Mouse (Mus musculus) stomach, embryonic 15.5 days (tissue): ENCODE measurements around the gene Zfp536. TPM values are rescaled to one million over a fixed set of nuclear protein-coding genes. Genes with fewer than 3 reads are reported as not detected.

ENCODE experiments used
- ATAC-seq: fragments of 200-750 bp; cut with Nextera tagmentation; 2 replicates; pipeline ENCODE4 v1.8.0; 2017; ENCODE audit warnings: low read depth, moderate number of reproducible peaks, moderate TSS enrichment; ENCODE audit not compliant: insufficient read depth, low FRiP score
- H3K27ac ChIP-seq: fragments of 300-500 bp; sonication (generic); 2 replicates; pipeline ENCODE4 v1.5.1; 2015; ENCODE audit warnings: mild to moderate bottlenecking, inconsistent platforms
- H3K27me3 ChIP-seq: fragments of 300-500 bp; sonication (generic); replicated peaks from 2 replicates; pipeline ENCODE4 v1.6.1; 2015; ENCODE audit warnings: inconsistent platforms
- H3K36me3 ChIP-seq: fragments of 300-500 bp; sonication (generic); 2 replicates; pipeline ENCODE4 v1.6.1; 2015; ENCODE audit warnings: inconsistent platforms
- H3K4me1 ChIP-seq: fragments of 300-500 bp; sonication (generic); 2 replicates; pipeline ENCODE4 v1.6.1; 2015; ENCODE audit warnings: inconsistent platforms
- H3K4me2 ChIP-seq: fragments of 300-500 bp; sonication (generic); 2 replicates; pipeline ENCODE4 v1.6.1; 2015; ENCODE audit warnings: mild to moderate bottlenecking, inconsistent platforms
- H3K4me3 ChIP-seq: fragments of 300-500 bp; sonication (generic); replicated peaks from 2 replicates; pipeline ENCODE4 v1.5.1; 2015; ENCODE audit warnings: inconsistent platforms
- H3K9ac ChIP-seq: fragments of 300-500 bp; sonication (generic); 2 replicates; pipeline ENCODE4 v1.6.1; 2015; ENCODE audit warnings: inconsistent platforms
- H3K9me3 ChIP-seq: fragments of 300-500 bp; sonication (generic); 2 replicates; pipeline ENCODE4 v1.6.1; 2016; ENCODE audit warnings: inconsistent platforms
- WGBS: fragments of 180-500 bp; shearing (Covaris S2); methylation state at CpG from one replicate; pipeline ENCODE4 v1.1.7; 2015; 5-methylcytosine and 5-hydroxymethylcytosine counted together
- polyA plus RNA-seq: library from polyadenylated mRNA; unstranded; fragments of >200 nt; fragmentation: Nextera tagmentation; extraction: Ambion mirVana; gene quantifications from 2 replicates; pipeline ENCODE4 v1.2.1, GENCODE M21; 2015

Gene Zfp536
- polyA plus RNA-seq, 1 experiment from 2014 or later = 14.0 TPM

DNA sequence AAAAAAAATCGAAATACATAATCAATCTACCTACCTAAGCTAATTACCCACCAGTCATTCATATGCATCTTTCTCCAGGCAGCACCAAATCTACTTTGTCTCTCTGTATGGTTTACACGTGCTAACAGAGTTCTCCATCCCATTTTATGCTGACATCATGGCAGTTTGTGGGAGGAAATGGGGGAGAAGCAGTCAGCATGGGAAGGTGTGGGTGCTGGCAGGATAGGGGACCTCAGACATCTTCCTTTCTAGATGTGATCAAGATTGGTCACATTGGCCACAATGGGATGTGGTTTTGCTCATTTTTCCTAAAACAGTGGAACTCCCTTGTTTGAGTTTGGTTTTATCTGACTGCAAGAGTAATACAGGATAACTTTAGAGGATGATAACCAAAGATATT lies 252.0 kb downstream of the Zfp536 start:
- H3K4me3 ChIP-seq = no peak overlapping the region
- H3K36me3 ChIP-seq = no peaks in the 10 kb centered on the region
- 62% methylated on average over 2 of the region's 2 CpGs for WGBS
- H3K9ac ChIP-seq = no peak overlapping the region
- no peak overlapping the region for H3K4me2 ChIP-seq
- no peaks in the 10 kb centered on the region for H3K27me3 ChIP-seq
- no peak for ATAC-seq
- no peak overlapping the region for H3K27ac ChIP-seq
- H3K9me3 ChIP-seq = no peaks in the 10 kb centered on the region
- no peaks in the 10 kb centered on the region for H3K4me1 ChIP-seq

DNA sequence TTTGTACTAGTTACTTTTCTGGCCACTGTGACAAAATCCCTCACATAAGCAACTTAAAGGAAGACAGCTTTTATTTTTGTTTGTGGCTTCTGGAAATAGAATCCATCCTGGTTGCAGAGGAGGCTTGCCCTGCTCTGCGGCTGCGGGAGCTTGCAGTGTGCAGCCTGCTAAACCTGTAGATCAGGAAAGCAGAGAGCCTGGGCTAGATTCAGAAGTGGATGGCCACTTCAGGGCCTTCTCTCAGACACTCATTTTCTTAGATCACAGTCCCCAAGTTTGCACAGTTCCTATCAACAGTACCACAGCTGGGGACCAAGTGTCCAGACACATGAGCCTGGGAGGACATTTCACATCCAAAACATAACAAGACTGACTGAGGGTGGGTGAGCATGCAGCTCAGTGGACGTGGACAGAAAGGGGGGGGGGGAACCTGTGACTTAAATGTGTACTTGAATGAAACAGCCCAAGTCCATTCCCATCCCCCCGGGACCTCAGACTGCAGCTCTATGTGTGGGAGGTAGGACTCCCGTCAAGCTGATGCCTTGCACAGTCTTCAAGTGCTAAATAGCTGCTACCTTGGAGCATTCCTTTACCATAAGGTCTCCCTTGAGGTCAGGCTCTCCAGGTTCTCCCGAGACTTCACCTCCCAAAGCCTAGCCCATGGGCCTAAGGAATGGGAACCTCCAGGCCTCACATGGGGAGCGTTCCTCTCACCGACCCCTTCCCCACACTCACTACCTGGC lies 262.3 kb downstream of the Zfp536 start:
- 80% methylated on average over 8 of the region's 8 CpGs for WGBS
- Histone ChIP-seq H3K4me1 (no peaks in the 10 kb centered on the region), H3K4me2 (no peak overlapping the region), H3K27ac (no peak overlapping the region), H3K9me3 (no peaks in the 10 kb centered on the region), H3K9ac (no peak overlapping the region), H3K27me3 (no peaks in the 10 kb centered on the region), H3K36me3 (no peaks in the 10 kb centered on the region), H3K4me3 (no peak overlapping the region)
- no peak for ATAC-seq

DNA sequence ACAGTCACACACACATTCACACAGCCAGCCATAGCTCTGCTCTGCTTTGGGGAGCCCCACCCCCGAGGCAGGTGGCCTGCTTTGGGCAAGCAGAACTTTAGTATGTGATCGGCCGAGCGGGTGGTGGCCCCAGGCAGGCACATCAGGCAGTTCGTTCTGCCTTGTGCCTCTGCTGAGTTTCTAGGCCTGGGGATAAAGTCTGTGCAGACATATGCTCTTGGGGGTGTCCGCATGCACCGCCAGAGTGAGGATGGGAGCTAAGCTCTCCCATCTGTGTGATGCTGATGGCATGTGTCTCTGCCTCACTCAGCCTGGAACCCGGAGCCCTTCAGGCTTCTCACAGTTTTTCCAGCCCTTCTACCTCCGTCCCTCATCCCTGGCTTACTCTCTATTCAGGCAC lies 263.7 kb downstream of the Zfp536 start:
- no peak overlapping the region for H3K9ac ChIP-seq
- H3K9me3 ChIP-seq = no peaks in the 10 kb centered on the region
- ATAC-seq = no peak
- no peak overlapping the region for H3K27ac ChIP-seq
- H3K4me2 ChIP-seq = no peak overlapping the region
- H3K4me1 ChIP-seq = no peaks in the 10 kb centered on the region
- WGBS = 79% methylated on average over 9 of the region's 9 CpGs
- no peaks in the 10 kb centered on the region for H3K36me3 ChIP-seq
- no peaks in the 10 kb centered on the region for H3K27me3 ChIP-seq
- H3K4me3 ChIP-seq = no peak overlapping the region

DNA sequence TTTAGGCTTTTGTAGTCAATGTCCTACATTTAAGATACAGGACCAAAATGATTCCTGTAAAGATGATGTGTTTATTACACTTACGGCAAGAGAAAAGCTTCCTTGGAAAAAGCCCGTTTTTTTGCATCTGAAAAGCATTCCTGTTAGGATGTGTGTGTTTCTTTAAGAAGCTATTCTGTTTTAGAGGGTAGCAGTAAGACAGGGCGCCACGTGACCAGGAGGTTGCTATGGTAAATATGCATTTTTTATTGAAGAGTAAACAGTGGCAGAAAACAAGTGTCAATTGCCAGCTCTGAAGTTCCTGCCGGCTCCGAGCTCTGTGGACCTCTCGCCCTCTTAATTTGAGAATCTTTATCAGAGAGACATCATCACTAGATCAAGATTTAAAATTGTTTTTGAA lies 267.9 kb downstream of the Zfp536 start:
- WGBS = 57% methylated on average over 7 of the region's 7 CpGs
- ATAC-seq = no peak
- H3K27me3 ChIP-seq = no peaks in the 10 kb centered on the region
- no peaks in the 10 kb centered on the region for H3K9me3 ChIP-seq
- no peaks in the 10 kb centered on the region for H3K4me1 ChIP-seq
- no peak overlapping the region for H3K4me3 ChIP-seq
- H3K4me2 ChIP-seq = no peak overlapping the region
- no peak overlapping the region for H3K27ac ChIP-seq
- no peak overlapping the region for H3K9ac ChIP-seq
- no peaks in the 10 kb centered on the region for H3K36me3 ChIP-seq

DNA sequence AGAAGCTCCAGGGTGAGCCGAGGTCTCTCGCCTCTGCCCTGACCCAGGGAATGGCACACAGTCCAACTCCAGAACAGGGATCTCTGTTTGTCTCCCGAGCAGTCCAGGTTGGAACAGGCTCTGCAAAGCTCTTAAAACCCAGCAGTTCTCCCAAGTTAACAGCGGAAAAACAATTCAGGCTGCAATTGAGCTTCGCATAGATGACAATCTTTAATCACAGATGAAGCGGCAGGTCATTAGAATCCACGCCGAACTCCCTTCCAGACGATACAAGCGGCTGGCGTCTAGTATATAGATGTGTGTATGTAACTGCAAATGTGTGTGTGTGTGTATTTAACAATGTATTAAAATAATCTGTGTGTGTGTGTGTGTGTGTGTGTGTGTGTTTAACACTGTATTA lies 268.3 kb downstream of the Zfp536 start:
- 75% methylated on average over 11 of the region's 11 CpGs for WGBS
- Histone ChIP-seq H3K36me3 (no peaks in the 10 kb centered on the region), H3K27me3 (no peaks in the 10 kb centered on the region), H3K9me3 (no peaks in the 10 kb centered on the region), H3K27ac (no peak overlapping the region), H3K4me3 (no peak overlapping the region), H3K4me2 (no peak overlapping the region), H3K9ac (no peak overlapping the region), H3K4me1 (no peaks in the 10 kb centered on the region)
- no peak for ATAC-seq

DNA sequence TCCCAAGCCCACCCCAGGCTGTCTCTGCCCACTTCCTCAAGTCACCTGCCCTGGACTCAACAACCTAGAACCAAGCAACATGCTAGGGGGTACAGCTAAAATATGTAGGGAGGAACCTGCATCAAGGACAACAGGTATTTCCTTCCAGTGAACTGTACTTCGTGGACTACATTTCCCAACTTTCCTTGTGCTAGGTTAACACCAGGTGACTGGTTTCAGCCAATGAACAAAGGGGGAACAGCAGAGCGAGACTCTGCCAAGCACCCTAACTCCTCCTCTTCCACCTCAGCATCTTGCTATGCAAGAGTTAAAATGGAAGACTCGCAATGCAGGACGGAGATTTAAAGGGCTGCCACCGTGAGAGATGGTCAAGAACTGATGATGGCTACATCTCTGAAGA lies 274.6 kb downstream of the Zfp536 start:
- Histone ChIP-seq H3K4me2 (no peak overlapping the region), H3K4me1 (peaks cover 3% of the 10 kb centered on the region; the same call in 1 of the 2 replicates), H3K4me3 (no peak overlapping the region), H3K9ac (no peak overlapping the region), H3K27me3 (no peaks in the 10 kb centered on the region), H3K9me3 (no peaks in the 10 kb centered on the region), H3K36me3 (no peaks in the 10 kb centered on the region), H3K27ac (no peak overlapping the region)
- ATAC-seq = no peak
- WGBS = 67% methylated on average over 5 of the region's 5 CpGs

DNA sequence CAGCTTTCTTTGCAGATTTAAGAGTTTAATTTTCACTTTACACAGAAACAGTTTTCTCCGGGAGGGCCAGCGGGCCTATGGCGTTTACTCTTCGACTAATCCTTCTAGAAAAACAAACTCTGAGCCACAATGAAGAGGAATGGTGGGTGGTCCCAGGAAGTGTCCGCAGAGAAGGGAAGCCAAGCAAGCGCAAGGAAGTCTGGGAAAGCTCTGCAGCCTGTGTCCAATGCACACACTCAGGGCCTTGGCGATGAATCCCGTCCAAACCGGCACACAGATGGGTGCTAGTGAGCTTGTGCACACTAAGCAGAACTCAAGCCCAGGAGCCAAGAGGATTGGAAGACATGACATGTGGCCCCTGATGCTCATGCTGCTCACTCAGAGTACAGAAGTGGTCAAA lies 276.9 kb downstream of the Zfp536 start:
- ATAC-seq = peak; percentile 39; the same call in 1 of the 2 replicates
- no peaks in the 10 kb centered on the region for H3K9me3 ChIP-seq
- no peak overlapping the region for H3K4me3 ChIP-seq
- peak overlapping the region; percentile 63; the same call in 1 of the 2 replicates for H3K27ac ChIP-seq
- no peaks in the 10 kb centered on the region for H3K36me3 ChIP-seq
- 41% methylated on average over 9 of the region's 9 CpGs for WGBS
- H3K4me1 ChIP-seq = peaks cover 3% of the 10 kb centered on the region; the same call in 1 of the 2 replicates
- no peaks in the 10 kb centered on the region for H3K27me3 ChIP-seq
- H3K9ac ChIP-seq = no peak overlapping the region
- H3K4me2 ChIP-seq = no peak overlapping the region

DNA sequence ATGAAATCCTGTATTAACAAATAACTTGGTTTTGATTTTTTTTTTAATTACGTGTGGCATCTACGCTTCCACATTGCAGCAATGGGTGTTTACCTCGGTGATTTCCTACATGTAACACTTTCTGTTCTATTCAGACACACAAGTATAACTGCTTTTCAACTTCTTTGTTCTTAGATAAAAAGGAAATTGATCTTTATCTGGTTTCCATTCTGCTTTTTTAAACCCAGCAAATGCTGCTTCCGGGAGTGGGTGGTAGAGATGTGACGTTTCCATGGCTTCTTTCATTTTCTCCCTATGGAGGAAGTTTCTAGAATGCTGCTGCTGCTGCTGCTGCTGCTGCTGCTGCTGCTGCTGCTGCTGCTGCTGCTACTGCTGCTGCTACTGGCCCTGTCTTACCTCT lies 283.1 kb downstream of the Zfp536 start:
- Histone ChIP-seq H3K4me3 (no peak overlapping the region), H3K9ac (no peak overlapping the region), H3K4me2 (no peak overlapping the region), H3K27me3 (no peaks in the 10 kb centered on the region), H3K27ac (no peak overlapping the region), H3K36me3 (no peaks in the 10 kb centered on the region), H3K9me3 (no peaks in the 10 kb centered on the region), H3K4me1 (peaks cover 3% of the 10 kb centered on the region; the same call in 1 of the 2 replicates)
- ATAC-seq = no peak
- WGBS = 72% methylated on average over 5 of the region's 5 CpGs

DNA sequence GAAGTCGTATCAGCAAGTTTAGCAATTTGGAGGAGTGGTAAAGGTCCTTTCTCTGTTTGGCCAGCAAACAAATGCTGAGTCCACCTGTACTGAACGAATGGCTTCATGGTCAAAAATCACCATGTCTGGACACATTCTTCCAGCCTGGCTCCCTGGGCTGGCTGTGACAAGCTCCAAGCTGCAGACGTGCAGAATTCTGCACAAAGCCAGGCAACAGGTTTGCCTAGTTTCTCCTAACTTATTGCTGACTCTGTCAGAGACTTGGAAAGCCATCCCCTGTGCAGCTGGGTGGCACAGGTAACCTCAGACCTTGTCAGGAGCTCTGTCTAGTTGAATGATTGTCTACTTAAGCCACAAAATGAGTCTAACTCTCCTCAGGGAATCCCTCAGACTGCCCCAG lies 288.5 kb downstream of the Zfp536 start:
- no peak overlapping the region for H3K4me2 ChIP-seq
- H3K4me1 ChIP-seq = no peaks in the 10 kb centered on the region
- no peaks in the 10 kb centered on the region for H3K27me3 ChIP-seq
- no peak overlapping the region; the same call in 1 of the 2 replicates for H3K27ac ChIP-seq
- no peak overlapping the region for H3K4me3 ChIP-seq
- no peaks in the 10 kb centered on the region for H3K36me3 ChIP-seq
- H3K9me3 ChIP-seq = no peaks in the 10 kb centered on the region
- no peak overlapping the region for H3K9ac ChIP-seq
- no peak for ATAC-seq
- WGBS = 43% methylated on average over 3 of the region's 3 CpGs

DNA sequence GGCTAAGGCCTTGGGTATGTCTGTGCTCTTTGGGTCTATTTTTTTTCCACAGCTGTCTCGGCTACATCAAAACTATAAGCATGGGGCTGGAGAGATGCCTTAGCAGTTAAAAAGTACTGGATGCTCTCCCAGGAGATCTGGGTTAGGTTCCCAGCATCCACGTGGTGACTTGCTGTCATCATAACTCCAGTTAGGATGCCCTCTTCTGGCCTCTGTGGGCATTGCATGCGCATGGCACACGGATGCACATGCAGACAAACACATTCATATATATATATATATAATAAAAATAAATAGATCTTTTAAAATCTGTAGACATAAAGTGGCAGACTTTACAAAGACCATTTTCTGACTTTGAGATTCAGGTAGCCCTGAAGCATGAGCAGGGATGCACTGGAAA lies 290.9 kb downstream of the Zfp536 start:
- ATAC-seq = no peak
- Histone ChIP-seq H3K9me3 (no peaks in the 10 kb centered on the region), H3K9ac (no peak overlapping the region), H3K4me1 (no peaks in the 10 kb centered on the region), H3K27ac (no peak overlapping the region), H3K36me3 (no peaks in the 10 kb centered on the region), H3K27me3 (no peaks in the 10 kb centered on the region), H3K4me3 (no peak overlapping the region), H3K4me2 (no peak overlapping the region)
- WGBS = 78% methylated on average over 4 of the region's 4 CpGs

DNA sequence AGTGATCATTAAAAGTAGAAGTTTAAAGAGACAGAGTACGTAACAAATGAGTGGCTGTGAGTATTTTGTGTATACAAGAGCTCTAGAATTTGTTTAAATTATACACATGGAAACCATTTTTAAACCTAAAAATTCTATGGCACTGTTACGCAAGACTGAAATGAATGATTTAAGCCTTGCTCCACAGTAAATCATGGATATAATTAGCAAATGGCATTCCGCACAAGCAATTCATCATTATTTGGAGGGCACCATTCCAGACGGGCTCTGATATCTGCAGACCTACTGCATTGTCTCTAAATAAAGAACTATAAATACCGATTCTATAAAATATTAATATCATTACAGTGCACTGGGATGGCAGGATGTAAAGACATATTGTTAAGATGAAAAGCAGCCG lies 292.3 kb downstream of the Zfp536 start:
- Histone ChIP-seq H3K4me1 (no peaks in the 10 kb centered on the region), H3K9me3 (no peaks in the 10 kb centered on the region), H3K4me2 (no peak overlapping the region), H3K27me3 (no peaks in the 10 kb centered on the region), H3K4me3 (no peak overlapping the region), H3K27ac (no peak overlapping the region), H3K9ac (no peak overlapping the region), H3K36me3 (no peaks in the 10 kb centered on the region)
- no peak for ATAC-seq
- whole genome bisulfite sequencing = 41% methylated on average over 6 of the region's 6 CpGs

DNA sequence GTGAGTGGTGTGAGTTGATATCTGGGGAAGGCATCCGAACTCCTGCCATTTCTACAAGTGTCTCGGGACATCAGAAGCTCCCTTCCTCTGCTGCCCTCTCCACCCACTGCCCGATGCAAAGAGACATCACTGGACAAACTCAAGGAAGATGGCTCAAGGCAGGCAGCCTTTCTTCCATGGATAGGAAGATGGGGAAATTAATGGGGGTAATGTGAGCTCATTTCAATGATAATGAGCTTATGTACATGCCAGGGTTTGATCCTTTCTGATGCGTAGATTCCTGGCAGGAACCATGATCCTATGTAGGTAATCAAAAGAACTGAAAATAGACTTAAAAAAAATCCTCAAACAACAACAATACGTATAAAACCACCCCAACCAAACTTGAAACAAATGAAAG lies 296.1 kb downstream of the Zfp536 start:
- H3K9ac ChIP-seq = no peak overlapping the region
- no peak for ATAC-seq
- H3K27me3 ChIP-seq = no peaks in the 10 kb centered on the region
- no peak overlapping the region for H3K27ac ChIP-seq
- no peak overlapping the region for H3K4me3 ChIP-seq
- H3K4me1 ChIP-seq = no peaks in the 10 kb centered on the region
- 82% methylated on average over 5 of the region's 5 CpGs for WGBS
- H3K36me3 ChIP-seq = no peaks in the 10 kb centered on the region
- H3K4me2 ChIP-seq = no peak overlapping the region
- H3K9me3 ChIP-seq = no peaks in the 10 kb centered on the region

DNA sequence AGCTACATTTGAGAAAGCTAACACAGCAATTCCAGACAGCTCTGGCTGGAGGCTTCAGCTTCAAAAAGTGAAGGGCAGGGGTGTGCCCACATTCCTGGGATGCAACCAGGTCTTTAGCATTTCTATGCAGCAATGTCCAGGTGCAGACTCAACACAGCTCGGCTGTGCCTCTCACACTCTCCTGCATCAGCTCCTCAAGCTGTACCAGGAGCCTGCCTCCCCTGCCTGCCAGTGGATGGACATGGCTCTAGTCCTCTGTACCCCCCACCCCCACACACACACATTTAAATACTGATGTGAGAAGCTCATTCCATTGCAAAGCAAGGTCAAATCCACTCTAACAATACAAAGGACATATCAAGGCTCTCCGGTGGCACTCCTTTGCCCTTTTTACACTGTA lies 298.0 kb downstream of the Zfp536 start:
- no peaks in the 10 kb centered on the region for H3K9me3 ChIP-seq
- H3K9ac ChIP-seq = no peak overlapping the region
- H3K4me2 ChIP-seq = no peak overlapping the region
- H3K27ac ChIP-seq = no peak overlapping the region
- no peak for ATAC-seq
- WGBS = 76% methylated on average over 2 of the region's 2 CpGs
- no peaks in the 10 kb centered on the region for H3K4me1 ChIP-seq
- no peaks in the 10 kb centered on the region for H3K27me3 ChIP-seq
- no peak overlapping the region for H3K4me3 ChIP-seq
- no peaks in the 10 kb centered on the region for H3K36me3 ChIP-seq
